Mouse (Mus musculus): ENCODE measurements around the gene Hist1h2bh. TPM values are rescaled to one million over a fixed set of nuclear protein-coding genes. Genes with fewer than 3 reads are reported as not detected.
A peak's percentile ranks its signal among the peaks of the same experiment; 100 is the strongest.
"Not testable (repeated sequence)": the region's sequence is repeated elsewhere in the genome, so short reads cannot be mapped to it uniquely, and the experiment has no call there.

The Hist1h2bh gene
- total RNA-seq, 4 experiments from 2014 or later, result 0.91 to 1.3 (median 1.1) TPM

DNA sequence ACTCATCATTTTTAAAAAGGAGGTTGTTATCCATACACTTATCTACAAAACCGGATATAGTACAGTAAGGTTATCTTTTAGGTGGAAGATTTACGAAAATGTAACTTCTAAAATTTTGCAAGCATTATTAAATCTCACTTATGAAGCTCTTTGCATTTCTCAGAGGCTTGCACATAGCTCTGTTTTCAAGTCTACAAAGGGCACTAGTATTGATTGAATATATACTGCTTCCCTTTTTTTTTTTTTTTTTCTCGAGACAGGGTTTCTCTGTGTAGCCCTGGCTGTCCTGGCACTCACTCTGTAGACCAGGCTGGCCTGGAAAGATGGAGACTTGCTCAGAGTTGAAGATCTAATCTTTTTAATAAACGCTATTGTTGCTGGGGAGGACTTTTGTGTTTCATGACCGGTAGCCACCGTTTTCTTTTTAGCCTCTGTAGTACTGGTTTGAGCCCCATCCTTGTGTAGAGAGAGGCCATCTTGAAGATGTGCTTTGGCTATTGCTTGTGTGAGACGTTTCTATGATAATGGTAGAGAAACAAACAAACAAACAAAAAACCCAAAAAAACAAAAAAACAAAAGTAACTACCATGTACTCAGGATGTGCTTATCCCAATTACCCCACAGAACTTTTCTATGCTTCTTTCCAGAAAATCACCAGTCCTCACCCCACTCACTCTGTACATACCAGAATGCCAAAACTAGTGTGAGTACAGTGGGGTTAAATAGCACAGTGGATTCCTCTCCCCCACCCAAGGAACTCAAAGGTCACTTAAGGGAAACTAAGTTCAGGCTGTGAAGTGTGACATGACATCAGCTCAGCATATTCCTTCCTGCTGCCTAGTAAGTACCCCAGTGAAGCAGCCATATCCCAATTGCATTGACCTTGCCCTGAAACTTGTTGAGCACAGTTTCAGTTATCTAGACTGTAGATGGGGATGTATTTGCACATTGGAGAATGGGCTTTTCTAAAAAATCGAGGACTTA, 9.0 kb upstream of the Hist1h2bh start:
- DNase-seq (ENCODE audit: low spot score), result no peak

DNA sequence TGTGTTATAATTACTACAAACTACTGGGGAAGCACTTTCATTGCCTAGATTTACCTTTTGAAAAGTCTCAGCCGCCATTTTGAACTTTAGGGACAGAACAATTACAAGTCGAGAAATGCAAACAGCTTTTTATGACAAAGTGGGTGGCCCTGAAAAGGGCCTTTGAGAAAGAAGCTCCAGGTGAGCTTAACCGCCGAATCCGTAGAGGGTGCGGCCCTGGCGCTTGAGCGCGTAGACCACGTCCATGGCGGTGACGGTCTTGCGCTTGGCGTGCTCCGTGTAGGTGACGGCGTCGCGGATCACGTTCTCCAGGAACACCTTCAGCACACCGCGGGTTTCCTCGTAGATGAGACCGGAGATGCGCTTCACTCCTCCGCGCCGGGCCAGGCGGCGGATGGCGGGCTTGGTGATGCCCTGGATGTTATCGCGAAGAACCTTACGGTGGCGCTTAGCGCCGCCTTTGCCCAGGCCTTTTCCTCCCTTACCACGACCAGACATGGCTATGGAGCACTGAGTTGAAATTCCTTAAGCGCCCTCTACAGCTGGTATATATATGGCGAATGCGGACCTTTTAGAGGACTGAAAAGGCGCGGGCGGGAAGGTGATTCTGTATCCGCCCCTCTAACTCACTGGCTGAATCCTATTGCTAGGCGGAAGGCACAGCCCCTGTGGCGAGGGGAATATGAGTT, 8.1 kb upstream of the Hist1h2bh start, which contains the start of gene Hist1h4f:
Hist1h4f (minus strand) TSS at position 503 of the 689 bp plus-strand sequence.
- peak; percentile 85 for DNase-seq (ENCODE audit: low spot score)

DNA sequence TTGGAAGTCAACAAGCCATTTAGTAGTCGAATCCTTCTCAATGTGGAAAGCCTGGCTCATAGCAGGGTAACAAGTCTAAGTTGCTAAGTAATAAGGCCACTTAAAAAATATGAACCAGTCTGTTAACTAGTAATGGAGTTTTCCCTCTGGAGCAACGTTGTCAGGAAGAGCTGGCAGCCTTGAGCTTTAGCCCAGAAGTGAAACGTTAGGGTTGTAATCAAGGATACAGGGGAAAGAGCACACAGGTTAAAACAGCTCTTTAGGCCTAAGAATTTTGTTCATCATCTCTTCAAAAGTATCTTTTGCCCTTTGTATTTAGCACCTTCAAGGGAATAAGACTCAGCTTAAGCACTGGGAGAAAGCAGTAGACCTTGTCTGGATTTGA, 7.6 kb upstream of the Hist1h2bh start:
- no peak for DNase-seq (ENCODE audit: low spot score)

- DNase-seq (ENCODE audit: low spot score), result no peak
These were observed 3.5 kb upstream of the Hist1h2bh start for GRCm38 (mm10) chr13:23546694-23547093.

DNA sequence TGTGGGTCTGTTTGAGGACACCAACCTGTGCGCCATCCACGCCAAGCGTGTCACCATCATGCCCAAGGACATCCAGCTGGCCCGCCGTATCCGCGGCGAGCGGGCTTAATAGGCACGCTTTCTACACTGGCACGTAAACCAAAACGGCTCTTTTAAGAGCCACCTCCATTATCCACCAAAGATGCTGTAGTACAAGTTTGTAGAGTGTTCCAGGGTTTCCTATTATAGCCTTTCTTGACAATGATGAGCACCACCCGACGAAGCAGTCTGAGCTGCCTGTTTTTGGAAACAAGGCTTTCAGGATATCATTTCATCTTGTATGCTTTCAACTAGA, 1.6 kb upstream of the Hist1h2bh start:
- not testable (repeated sequence) for DNase-seq (ENCODE audit: low spot score)

DNA sequence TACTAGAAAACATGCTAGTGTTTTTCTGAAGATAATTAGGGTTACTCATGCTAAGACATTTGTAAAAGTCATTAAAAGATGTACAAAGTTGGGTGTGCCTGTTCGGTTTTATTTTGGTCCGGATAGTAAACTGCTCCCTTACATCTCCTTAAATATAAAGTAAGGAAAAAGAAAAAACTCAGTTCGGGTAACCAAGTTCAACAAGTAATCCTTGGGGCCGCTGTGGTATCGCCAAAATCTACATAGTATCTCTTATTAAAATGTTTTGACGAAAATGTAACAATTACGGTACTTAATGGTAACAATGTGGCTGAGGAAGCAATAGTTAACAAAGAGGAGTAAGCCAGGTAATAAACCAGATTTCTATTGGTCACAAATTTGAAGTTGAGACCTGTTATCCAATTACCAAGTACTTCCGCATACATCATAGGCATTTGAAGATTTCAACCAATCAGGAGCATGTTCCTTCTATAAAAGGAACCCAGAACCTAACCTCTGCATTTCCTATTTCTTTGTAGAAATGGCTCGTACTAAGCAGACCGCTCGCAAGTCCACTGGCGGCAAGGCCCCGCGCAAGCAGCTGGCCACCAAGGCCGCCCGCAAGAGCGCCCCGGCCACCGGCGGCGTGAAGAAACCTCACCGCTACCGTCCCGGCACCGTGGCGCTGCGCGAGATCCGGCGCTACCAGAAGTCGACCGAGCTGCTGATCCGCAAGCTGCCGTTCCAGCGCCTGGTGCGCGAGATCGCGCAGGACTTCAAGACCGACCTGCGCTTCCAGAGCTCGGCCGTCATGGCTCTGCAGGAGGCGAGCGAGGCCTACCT, 984 bp upstream of the Hist1h2bh start, which contains the start of gene Hist1h3f:
Hist1h3f (plus strand) TSS at position 88 of the 822 bp plus-strand sequence.
- peak; percentile 96 for DNase-seq (ENCODE audit: low spot score)

DNA sequence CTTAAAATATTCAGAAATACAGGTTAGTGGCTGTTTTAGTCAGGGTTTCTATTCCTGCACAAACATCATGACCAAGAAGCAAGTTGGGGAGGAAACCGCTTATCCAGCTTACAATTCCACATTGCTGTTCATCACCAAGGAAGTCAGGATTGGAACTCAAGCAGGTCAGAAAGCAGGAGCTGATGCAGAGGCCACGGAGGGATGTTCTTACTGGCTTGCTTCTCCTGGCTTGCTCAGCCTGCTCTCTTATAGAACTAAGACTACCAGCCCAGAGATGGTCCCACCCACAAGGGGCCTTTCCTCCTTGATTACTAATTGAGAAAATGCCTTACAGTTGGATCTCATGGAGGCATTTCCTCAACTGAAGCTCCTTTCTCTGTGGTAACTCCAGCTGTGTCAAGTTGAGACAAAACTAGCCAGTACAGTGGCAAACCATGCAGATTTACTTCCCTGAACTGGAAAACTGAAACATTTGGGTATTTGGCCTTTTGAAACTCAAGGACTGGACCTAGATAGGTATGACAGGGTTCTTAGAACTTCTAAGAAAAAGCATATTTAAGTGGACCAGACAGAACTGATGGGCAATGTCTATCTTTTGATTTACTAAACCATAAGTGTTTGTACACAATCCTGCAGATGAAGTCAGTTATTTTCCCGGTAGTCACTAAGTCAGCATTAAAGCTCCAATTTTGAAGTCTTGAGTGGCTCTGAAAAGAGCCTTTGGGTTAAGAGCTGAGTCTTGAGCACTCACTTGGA, 789 bp downstream of the Hist1h2bh start:
- DNase-seq (ENCODE audit: low spot score), result not testable (repeated sequence)

- no peak for DNase-seq (ENCODE audit: low spot score)
These were observed 1.7 kb downstream of the Hist1h2bh start for GRCm38 (mm10) chr13:23541497-23541896.

GRCm38 (mm10) chr13:23539821-23540220, 3.4 kb downstream of the Hist1h2bh start:
- DNase-seq (ENCODE audit: low spot score), result not testable (repeated sequence)

GRCm38 (mm10) chr13:23538249-23538648, 4.9 kb downstream of the Hist1h2bh start:
- DNase-seq (ENCODE audit: low spot score), result no peak

GRCm38 (mm10) chr13:23537006-23537710, 6.0 kb downstream of the Hist1h2bh start:
- DNase-seq (ENCODE audit: low spot score), result no peak

DNA sequence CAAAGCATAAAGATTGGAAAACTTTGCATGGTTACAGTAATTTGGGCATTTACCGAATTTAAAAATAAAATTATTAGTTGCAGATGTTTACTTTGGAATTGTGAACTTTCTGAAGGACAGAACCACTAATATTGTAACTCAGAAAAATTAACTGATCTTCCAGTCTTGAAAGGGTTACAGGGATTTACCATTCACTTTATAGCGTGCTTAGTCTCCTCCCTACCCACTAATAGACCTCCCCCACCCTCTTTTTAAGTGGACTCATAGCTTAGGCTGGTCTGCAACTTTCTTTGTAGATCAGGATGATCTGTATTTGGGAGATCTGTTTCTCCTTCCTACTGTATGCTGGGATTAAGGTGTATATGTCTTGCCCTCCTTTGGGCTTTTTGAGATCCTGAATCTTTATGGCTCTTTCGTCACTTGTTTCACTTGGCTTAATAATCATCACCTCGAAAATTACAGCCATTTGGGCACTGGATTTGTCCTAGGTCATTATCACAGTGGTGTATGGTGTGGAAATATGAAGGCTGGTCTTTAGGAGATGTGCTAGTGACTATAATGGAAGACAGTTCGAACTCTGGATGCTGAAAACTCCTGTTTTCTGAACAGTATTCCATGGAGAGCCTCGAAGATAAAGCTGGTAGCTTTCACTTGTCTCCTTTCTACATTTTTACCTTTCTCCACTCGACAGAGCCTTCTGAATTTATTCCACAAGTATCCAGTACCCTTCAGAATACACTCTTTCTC, 6.9 kb downstream of the Hist1h2bh start:
- DNase-seq (ENCODE audit: low spot score), result no peak

DNA sequence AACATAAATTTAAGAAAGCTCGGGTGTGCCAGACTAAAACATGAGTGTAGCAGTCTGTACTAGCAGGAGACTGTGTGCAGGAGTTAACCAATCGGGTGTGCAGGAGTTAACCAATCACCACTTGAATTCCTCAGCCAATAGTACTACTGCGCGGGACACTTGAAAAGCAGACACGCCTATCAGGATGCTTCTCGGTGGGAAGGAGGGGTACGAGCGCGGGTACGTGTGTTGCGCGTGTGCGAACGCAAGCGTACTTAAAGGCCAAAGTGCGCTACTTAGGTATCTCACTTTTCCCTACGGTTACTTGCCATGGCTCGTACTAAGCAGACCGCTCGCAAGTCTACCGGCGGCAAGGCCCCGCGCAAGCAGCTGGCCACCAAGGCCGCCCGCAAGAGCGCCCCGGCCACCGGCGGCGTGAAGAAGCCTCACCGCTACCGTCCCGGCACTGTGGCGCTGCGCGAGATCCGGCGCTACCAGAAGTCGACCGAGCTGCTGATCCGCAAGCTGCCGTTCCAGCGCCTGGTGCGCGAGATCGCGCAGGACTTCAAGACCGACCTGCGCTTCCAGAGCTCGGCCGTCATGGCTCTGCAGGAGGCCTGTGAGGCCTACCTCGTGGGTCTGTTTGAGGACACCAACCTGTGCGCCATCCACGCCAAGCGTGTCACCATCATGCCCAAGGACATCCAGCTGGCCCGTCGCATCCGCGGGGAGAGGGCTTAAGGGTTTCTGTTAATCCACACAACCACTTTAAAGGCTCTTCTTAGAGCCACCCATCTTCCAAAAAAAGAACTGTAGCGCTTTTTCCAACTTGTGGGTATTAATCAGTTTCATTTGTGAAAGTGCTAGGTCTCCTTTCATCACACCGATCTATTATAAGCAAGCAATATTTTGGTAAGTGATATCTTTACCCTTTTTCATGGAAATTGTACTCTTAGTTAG, 7.8 kb downstream of the Hist1h2bh start, which contains the start of gene Hist1h3g:
Hist1h3g (plus strand) TSS at position 286 of the 939 bp plus-strand sequence.
- DNase-seq (ENCODE audit: low spot score), result peak; percentile 87

DNA sequence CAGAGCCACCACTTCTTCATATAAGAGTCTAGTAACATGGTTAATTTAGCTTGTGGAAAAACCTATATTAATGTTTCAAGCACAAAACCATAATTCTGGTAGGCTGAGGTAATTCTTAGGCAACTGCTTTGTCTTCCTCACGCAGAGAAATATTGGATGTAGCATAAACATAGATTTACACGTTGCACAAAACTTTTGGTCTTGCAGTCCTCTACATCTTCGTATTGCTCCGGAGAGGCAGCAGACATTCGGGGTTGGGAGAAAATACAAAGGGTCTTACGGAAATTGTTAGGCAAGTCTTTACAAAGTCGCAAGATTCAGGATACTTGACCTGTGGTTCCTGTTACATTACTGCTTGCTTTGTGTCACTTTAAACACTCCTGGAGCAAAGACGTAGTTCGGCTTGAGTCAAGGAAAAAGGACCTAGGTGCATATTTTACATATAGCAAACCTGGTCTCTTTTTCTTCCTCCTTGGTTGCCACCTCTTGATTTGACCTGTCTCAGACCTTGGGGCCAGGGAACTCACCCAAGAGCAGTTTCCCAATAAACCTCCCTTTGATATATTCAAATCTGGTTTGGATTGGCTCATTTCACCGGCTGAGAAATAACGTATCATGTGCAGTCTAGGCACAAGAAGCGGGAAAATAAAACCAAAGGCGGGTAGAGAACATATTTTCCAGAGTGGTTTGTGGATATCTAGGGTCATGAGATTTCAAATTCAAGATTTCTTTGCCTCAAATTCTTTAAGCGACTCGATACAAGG, 8.6 kb downstream of the Hist1h2bh start:
- DNase-seq (ENCODE audit: low spot score), result no peak

DNA sequence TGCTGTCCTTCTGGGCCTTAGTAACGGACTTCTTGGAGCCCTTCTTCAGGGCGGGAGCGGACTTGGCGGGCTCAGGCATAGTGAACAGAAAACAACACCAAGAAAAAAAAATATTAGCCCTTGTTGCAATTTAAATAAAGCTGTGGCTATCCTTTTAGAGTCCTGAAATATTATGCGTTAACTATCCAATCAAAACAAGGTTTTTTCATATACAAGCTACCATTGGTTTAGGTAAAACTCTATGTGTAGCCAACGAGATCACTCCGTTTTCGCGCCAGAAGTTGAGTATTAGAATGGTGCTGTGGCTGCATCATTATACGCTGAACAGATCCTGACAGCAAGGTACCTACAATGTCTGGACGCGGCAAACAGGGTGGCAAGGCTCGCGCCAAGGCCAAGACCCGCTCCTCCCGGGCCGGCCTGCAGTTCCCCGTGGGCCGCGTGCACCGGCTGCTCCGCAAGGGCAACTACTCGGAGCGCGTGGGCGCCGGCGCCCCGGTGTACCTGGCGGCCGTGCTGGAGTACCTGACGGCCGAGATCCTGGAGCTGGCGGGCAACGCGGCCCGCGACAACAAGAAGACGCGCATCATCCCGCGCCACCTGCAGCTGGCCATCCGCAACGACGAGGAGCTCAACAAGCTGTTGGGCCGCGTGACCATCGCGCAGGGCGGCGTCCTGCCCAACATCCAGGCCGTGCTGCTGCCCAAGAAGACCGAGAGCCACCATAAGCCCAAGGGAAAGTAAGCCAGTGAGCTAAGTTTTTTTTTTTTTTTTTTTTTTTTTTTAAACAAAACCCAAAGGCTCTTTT, 9.4 kb downstream of the Hist1h2bh start, which contains the start of gene Hist1h2af:
Hist1h2af (plus strand) TSS at position 347 of the 808 bp plus-strand sequence.
- peak; percentile 68 for DNase-seq (ENCODE audit: low spot score)

DNA sequence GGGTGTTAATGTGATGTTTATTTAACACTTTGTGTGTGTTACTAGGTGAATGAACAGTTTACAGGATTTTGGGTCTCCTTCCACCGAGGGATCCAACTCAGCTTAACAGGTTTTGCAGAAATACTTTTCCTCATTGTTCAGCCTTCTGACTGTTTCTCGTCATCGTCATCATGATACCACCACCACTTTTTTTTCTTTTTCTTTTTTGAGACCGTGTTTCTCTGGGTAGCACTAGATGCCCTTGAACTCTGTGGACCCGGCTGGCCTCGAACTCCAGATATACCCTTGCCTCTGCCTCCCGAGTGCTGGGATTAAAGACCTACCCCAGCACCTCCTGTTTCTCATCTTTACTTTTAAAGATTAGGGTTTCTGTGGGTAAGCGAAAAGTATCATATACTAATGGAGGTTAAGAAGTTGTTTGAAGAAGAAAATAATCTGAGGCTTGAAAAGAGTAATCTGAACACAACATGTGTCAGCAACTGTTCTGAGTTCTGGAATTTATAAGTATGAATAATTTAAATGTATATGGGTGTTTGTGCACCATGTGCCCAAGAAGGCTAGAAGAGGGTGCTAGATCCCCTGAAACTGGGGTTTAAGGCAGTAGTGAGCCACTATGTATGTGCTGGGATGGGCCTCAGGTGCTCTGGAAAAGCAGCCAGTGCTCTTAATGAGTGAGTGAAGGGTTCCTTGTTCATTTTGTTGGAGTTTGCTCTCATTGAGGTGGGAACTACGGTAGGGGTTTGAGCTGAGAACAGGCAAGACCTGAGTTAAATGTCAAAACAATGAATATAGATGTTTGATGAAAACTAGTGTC, 10.7 kb downstream of the Hist1h2bh start:
- DNase-seq (ENCODE audit: low spot score), result no peak

Data from heart, adult 8-10 months (tissue).